Mouse (Mus musculus) stomach, embryonic 14.5 days (tissue): ENCODE data around the gene Gvin1. TPM values are rescaled to one million over a fixed set of nuclear protein-coding genes. Genes with fewer than 3 reads are reported as not detected.
"Not testable (repeated sequence)": the region's sequence is repeated elsewhere in the genome, so short reads cannot be mapped to it uniquely, and the experiment has no call there.

Experiments
- ATAC-seq: fragments of 200-750 bp; cut with Nextera tagmentation; 2 replicates; pipeline ENCODE4 v1.8.0; 2017; ENCODE audit warnings: low read depth, moderate TSS enrichment; ENCODE audit not compliant: insufficient number of reproducible peaks, insufficient read depth, low FRiP score
- H3K27ac ChIP-seq: fragments of 300-500 bp; sonication (generic); 2 replicates; pipeline ENCODE4 v1.5.1; 2014; ENCODE audit warnings: mild to moderate bottlenecking, low read length, moderate library complexity, mixed read lengths
- H3K27me3 ChIP-seq: fragments of 300-500 bp; sonication (generic); 2 replicates; pipeline ENCODE4 v1.6.1; 2014; ENCODE audit warnings: low read length, control low read depth, mixed read lengths; ENCODE audit not compliant: control insufficient read depth, insufficient read depth
- H3K36me3 ChIP-seq: fragments of 300-500 bp; sonication (generic); 2 replicates; pipeline ENCODE4 v1.6.1; 2014; ENCODE audit warnings: mild to moderate bottlenecking, control low read depth, low read length, moderate library complexity, mixed read lengths; ENCODE audit not compliant: control insufficient read depth, insufficient read depth
- H3K4me1 ChIP-seq: fragments of 300-500 bp; sonication (generic); 2 replicates; pipeline ENCODE4 v1.6.1; 2014; ENCODE audit warnings: low read length, control low read depth, mixed read lengths; ENCODE audit not compliant: control insufficient read depth, insufficient read depth
- H3K4me2 ChIP-seq: fragments of 300-500 bp; sonication (generic); replicated peaks from 2 replicates; pipeline ENCODE4 v1.6.1; 2014; ENCODE audit warnings: low read depth, low read length, control low read depth
- H3K4me3 ChIP-seq: fragments of 300-500 bp; sonication (generic); 2 replicates; pipeline ENCODE4 v1.5.1; 2014; ENCODE audit warnings: low read depth, low read length, control low read depth
- H3K9ac ChIP-seq: fragments of 300-500 bp; sonication (generic); replicated peaks from 2 replicates; pipeline ENCODE4 v1.6.1; 2014; ENCODE audit warnings: low read depth, mild to moderate bottlenecking, control low read depth, low read length, moderate library complexity, mixed read lengths
- H3K9me3 ChIP-seq: fragments of 300-500 bp; sonication (generic); 2 replicates; pipeline ENCODE4 v1.6.1; 2016; ENCODE audit warnings: low read depth, low read length, control low read depth; ENCODE audit not compliant: control insufficient read depth
- WGBS: fragments of 180-500 bp; shearing (Covaris S2); extraction: QIAGEN DNeasy Blood & Tissue Kit; methylation state at CpG from one replicate; pipeline ENCODE4 v1.1.7; 2014; 5-methylcytosine and 5-hydroxymethylcytosine counted together
- polyA plus RNA-seq: library from polyadenylated mRNA; unstranded; fragments of >200 nt; fragmentation: Nextera tagmentation; extraction: Ambion mirVana; gene quantifications from 2 replicates; pipeline ENCODE4 v1.2.1, GENCODE M21; 2014

Gene Gvin1
- 0.65 and 0.93 TPM in 2 replicates for polyA plus RNA-seq

GRCm38 (mm10) chr7:106215177-106215576 lies at the start of gene Gvin1:
Gene Gvin1 (minus strand): TSS chr7:106215326.
- H3K4me1 ChIP-seq, H3K4me2 ChIP-seq, ATAC-seq, H3K36me3 ChIP-seq, H3K27ac ChIP-seq, H3K27me3 ChIP-seq, H3K9me3 ChIP-seq, H3K9ac ChIP-seq, H3K4me3 ChIP-seq: not testable (repeated sequence)
- 75% methylated on average over 1 of the region's 1 CpGs for WGBS

GRCm38 (mm10) chr7:106251844-106252517 lies 36.9 kb upstream of the Gvin1 start:
- Histone ChIP-seq H3K27ac (no peak overlapping the region), H3K36me3 (no peaks in the 10 kb centered on the region), H3K27me3 (no peaks in the 10 kb centered on the region), H3K4me2 (no peak overlapping the region), H3K4me1 (no peaks in the 10 kb centered on the region), H3K9ac (no peak overlapping the region), H3K4me3 (no peak overlapping the region), H3K9me3 (no peaks in the 10 kb centered on the region; the same call in 1 of the 2 replicates)
- ATAC-seq, result no peak
- 83% methylated on average over 2 of the region's 2 CpGs for WGBS

- no peaks in the 10 kb centered on the region; the same call in 1 of the 2 replicates for H3K9me3 ChIP-seq
- ATAC-seq, result no peak
- no peaks in the 10 kb centered on the region for H3K4me1 ChIP-seq
- no peak overlapping the region for H3K27ac ChIP-seq
- WGBS, result 84% methylated on average over 2 of the region's 2 CpGs
- H3K27me3 ChIP-seq, result no peaks in the 10 kb centered on the region
- no peak overlapping the region for H3K4me3 ChIP-seq
- H3K9ac ChIP-seq, result no peak overlapping the region
- H3K36me3 ChIP-seq, result no peaks in the 10 kb centered on the region
- H3K4me2 ChIP-seq, result no peak overlapping the region
These were observed 33.8 kb upstream of the Gvin1 start for GRCm38 (mm10) chr7:106248922-106249321.

GRCm38 (mm10) chr7:106248245-106248644 lies 33.1 kb upstream of the Gvin1 start:
- no peaks in the 10 kb centered on the region; the same call in 1 of the 2 replicates for H3K9me3 ChIP-seq
- ATAC-seq, result no peak
- H3K4me2 ChIP-seq, result no peak overlapping the region
- no peaks in the 10 kb centered on the region for H3K4me1 ChIP-seq
- no peaks in the 10 kb centered on the region for H3K36me3 ChIP-seq
- H3K27me3 ChIP-seq, result no peaks in the 10 kb centered on the region
- no peak overlapping the region for H3K27ac ChIP-seq
- H3K9ac ChIP-seq, result no peak overlapping the region
- no peak overlapping the region for H3K4me3 ChIP-seq
- WGBS, result 69% methylated on average over 2 of the region's 2 CpGs

- H3K4me3 ChIP-seq, result no peak overlapping the region
- no peaks in the 10 kb centered on the region for H3K4me1 ChIP-seq
- no peak overlapping the region for H3K27ac ChIP-seq
- no peak for ATAC-seq
- H3K36me3 ChIP-seq, result no peaks in the 10 kb centered on the region
- H3K27me3 ChIP-seq, result no peaks in the 10 kb centered on the region
- 71% methylated on average over 6 of the region's 6 CpGs for WGBS
- H3K9ac ChIP-seq, result no peak overlapping the region
- H3K4me2 ChIP-seq, result no peak overlapping the region
- no peaks in the 10 kb centered on the region for H3K9me3 ChIP-seq
These were observed 30.5 kb upstream of the Gvin1 start for GRCm38 (mm10) chr7:106245601-106246000.

GRCm38 (mm10) chr7:106240484-106241275 lies 25.6 kb upstream of the Gvin1 start:
- H3K36me3 ChIP-seq, H3K27me3 ChIP-seq, H3K4me1 ChIP-seq, H3K4me3 ChIP-seq, H3K4me2 ChIP-seq, H3K9ac ChIP-seq, H3K27ac ChIP-seq, H3K9me3 ChIP-seq, ATAC-seq: not testable (repeated sequence)
- WGBS, result 90% methylated on average over 12 of the region's 12 CpGs

GRCm38 (mm10) chr7:106237192-106237465 lies 22.0 kb upstream of the Gvin1 start:
- no peak for ATAC-seq
- Histone ChIP-seq H3K36me3 (no peaks in the 10 kb centered on the region), H3K9ac (no peak overlapping the region), H3K4me3 (no peak overlapping the region), H3K4me2 (no peak overlapping the region), H3K27me3 (no peaks in the 10 kb centered on the region), H3K9me3 (no peaks in the 10 kb centered on the region), H3K27ac (no peak overlapping the region), H3K4me1 (no peaks in the 10 kb centered on the region)

- no peak overlapping the region for H3K27ac ChIP-seq
- 61% methylated on average over 2 of the region's 2 CpGs for WGBS
- no peaks in the 10 kb centered on the region for H3K36me3 ChIP-seq
- H3K4me2 ChIP-seq, result no peak overlapping the region
- H3K9ac ChIP-seq, result no peak overlapping the region
- no peaks in the 10 kb centered on the region for H3K9me3 ChIP-seq
- H3K4me3 ChIP-seq, result no peak overlapping the region
- no peaks in the 10 kb centered on the region for H3K27me3 ChIP-seq
- ATAC-seq, result no peak
- H3K4me1 ChIP-seq, result no peaks in the 10 kb centered on the region
These were observed 21.4 kb upstream of the Gvin1 start for GRCm38 (mm10) chr7:106236327-106237191.
